Mouse (Mus musculus): Measurements from ENCODE around the gene Npdc1. TPM values are rescaled to one million over a fixed set of nuclear protein-coding genes. Genes with fewer than 3 reads are reported as not detected.

Npdc1 gene
- total RNA-seq (2017) = 0.74 and 2.3 TPM in 2 replicates

DNA sequence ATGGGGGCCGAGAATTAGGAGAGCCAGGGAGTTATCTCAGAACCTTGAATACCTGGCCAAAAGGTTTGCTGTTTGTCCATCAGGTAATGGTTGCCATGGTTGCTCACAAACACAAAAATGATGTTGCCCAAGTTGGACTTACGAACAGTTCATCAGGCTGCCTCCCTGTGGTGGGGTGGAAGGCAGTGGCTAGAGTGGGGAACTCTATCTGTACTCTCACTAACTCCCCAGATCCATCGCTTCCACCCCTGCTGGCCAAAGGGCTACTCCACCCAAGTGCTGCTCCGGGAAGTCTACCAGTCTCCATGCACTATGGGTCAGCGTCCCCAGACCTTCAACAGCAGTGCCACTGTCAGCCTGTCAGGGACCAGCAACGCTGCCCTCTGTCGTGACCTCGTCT lies at the start of gene Npdc1:
Gene Npdc1, plus strand, starts transcription at position 301 of the 400 bp plus-strand sequence.
- ATAC-seq (replicated peaks in 1 of 2; ENCODE audit: insufficient read depth in 1 of 2, low FRiP score in 2 of 2, low TSS enrichment in 1 of 2, low read depth in 1 of 2, poor library complexity in 2 of 2, severe bottlenecking in 2 of 2) = no peak

DNA sequence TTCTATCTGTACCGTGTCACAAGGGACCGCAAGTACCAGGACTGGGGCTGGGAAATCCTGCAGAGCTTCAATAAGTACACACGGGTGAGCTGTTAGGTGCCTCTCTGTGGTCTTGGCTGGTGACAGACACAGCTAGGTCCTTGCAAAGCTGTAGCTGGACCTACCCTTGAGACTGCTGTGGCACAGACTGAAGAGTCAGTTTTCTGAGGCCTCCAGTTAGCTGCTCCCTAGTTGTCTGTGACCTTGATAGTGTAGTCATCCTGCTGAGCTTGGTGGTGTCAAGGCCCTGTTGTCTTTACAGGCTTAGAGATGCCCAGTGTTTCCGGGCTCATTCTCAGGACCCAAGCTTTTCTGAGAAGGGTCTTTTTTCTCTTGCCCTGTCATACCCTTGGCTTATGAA lies 49.7 kb upstream of the Npdc1 start:
- ATAC-seq (replicated peaks in 1 of 2; ENCODE audit: insufficient read depth in 1 of 2, low FRiP score in 2 of 2, low TSS enrichment in 1 of 2, low read depth in 1 of 2, poor library complexity in 2 of 2, severe bottlenecking in 2 of 2) = no peak

DNA sequence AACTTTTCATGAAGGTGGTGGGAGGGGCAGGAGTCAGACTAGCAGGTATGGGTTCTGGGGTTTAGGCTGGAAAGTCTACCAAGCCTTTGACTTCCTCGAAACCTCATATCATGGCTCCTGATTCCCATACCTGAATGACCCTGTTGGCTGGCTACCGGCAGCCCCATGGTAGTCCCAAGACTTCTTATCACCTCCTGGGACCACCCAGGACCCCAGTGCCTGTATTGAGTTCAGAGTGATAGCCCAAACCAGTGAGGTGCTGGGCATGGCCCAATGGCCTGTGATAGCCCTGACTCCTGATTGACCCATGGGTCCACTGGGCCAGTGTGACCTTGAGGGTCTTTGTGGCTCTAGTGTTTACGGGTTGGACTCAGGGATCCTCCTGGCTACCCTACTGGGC lies 48.5 kb upstream of the Npdc1 start:
- ATAC-seq (replicated peaks in 1 of 2; ENCODE audit: insufficient read depth in 1 of 2, low FRiP score in 2 of 2, low TSS enrichment in 1 of 2, low read depth in 1 of 2, poor library complexity in 2 of 2, severe bottlenecking in 2 of 2) = no peak

DNA sequence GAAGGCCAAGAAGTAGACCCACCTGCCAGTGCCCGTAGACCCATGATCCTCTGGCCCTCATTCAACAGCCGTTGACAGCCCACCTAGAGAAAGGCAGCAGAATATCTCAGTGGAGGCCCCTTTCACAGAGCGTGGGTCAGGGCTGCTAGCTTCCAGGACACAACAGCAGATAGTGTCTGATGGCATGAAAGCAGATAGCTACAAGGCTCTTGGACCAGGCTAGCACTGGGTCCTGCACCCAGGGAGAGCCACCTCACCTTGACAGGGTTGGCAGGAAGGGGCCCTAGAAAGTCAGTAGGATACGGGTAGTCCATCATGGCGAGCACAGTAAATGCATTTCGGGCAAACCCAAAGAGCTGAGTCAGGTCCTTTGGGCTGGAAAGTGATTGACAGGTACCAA lies 44.9 kb upstream of the Npdc1 start:
- ATAC-seq (replicated peaks in 1 of 2; ENCODE audit: insufficient read depth in 1 of 2, low FRiP score in 2 of 2, low TSS enrichment in 1 of 2, low read depth in 1 of 2, poor library complexity in 2 of 2, severe bottlenecking in 2 of 2) = no peak

DNA sequence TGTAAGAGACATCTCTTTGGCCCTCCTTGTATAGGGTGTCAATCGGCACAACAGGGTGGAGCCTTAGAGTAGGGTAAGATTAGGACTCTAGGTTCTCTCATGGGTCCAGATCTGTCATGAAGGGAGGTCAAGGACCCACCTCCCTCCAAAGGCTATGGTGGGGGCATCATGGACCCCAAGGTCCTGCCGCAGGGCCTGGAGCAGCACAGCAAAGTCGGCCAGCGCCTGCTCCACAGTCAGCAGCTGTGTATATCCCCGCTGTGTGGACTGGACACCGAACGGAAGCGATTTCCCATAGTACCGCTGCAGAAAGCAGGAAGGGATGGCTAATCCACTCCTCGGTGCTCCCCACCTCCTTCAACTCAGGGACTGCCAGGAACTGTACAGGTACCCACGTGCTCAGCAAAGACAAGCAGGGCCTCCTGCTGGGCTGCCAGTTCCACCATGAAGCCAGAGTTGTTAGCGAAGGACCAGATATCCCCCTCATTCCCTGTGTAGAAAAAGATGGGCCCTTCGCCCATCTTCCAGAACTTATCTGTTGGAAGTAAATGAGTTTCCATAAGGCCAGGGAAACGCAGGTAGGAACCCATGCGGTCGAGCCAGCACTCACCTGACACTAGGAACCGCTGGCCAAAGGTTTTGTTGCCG lies 43.6 kb upstream of the Npdc1 start:
- no peak for ATAC-seq (replicated peaks in 1 of 2; ENCODE audit: insufficient read depth in 1 of 2, low FRiP score in 2 of 2, low TSS enrichment in 1 of 2, low read depth in 1 of 2, poor library complexity in 2 of 2, severe bottlenecking in 2 of 2)

DNA sequence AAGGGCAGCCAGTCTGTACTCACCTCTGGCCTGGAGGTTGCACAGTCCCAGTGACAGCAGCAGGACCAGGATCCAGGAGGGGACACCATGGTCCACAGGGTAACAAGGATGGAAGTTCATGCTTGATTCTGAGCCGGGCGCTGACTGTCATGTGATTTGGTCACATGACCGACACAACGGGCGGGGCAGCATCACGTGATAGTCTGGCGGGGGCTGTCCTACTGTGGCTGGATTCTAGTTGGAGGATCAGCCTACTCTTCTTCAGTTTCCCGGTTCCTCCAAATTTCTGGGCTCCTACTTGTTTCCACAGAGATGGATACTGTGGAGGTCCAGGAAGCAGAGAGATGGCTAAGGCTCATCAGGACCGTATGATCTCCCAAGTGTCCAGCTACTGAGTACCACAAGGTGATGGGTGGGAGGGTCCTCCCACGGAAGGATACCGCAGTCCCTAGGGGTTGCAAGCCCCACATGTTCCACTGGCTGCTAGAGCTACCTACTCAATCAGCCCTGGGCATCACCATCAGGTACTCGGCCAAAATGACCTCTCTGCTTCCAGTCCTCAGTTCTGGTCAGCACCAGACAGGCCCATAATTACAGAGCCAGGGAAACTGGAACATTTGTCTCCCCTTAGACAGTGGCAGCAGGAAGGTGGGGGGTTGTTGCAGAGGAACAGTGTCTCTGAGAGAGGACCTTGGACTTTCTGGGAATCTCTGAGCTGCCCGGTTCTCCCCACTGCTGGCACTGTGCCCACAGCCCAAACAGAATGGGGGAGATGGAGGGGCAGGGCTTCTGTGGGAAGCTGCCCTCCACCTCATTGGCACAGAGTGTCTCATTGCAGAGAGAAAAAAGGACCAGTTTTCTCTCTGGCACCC lies 42.7 kb upstream of the Npdc1 start, which contains the start of gene Dpp7:
Gene Dpp7, minus strand, starts transcription at position 152 of the 872 bp plus-strand sequence.
- peak; percentile 49 to 55; a peak in 3 of 4 replicates for ATAC-seq (replicated peaks in 1 of 2; ENCODE audit: insufficient read depth in 1 of 2, low FRiP score in 2 of 2, low TSS enrichment in 1 of 2, low read depth in 1 of 2, poor library complexity in 2 of 2, severe bottlenecking in 2 of 2)

DNA sequence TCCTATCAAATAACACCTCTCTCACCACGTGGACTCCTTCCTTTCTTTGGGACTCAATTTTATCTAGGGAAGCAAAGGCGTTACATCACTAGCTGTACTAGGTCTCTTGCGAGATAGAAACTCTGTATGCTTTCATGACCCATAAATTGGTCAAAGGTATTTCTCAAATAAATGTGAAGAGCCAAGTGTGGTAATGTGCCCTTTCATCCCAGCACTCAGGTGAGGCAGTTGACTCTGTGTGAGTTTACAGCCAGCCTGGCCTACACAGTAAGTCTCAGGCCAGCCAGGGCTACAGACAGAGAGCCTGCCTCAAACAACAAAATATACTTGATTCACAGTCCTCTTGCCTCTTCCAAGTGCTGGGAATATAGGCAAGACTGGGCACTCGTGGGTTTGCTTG lies 39.3 kb upstream of the Npdc1 start:
- ATAC-seq (replicated peaks in 1 of 2; ENCODE audit: insufficient read depth in 1 of 2, low FRiP score in 2 of 2, low TSS enrichment in 1 of 2, low read depth in 1 of 2, poor library complexity in 2 of 2, severe bottlenecking in 2 of 2) = no peak

DNA sequence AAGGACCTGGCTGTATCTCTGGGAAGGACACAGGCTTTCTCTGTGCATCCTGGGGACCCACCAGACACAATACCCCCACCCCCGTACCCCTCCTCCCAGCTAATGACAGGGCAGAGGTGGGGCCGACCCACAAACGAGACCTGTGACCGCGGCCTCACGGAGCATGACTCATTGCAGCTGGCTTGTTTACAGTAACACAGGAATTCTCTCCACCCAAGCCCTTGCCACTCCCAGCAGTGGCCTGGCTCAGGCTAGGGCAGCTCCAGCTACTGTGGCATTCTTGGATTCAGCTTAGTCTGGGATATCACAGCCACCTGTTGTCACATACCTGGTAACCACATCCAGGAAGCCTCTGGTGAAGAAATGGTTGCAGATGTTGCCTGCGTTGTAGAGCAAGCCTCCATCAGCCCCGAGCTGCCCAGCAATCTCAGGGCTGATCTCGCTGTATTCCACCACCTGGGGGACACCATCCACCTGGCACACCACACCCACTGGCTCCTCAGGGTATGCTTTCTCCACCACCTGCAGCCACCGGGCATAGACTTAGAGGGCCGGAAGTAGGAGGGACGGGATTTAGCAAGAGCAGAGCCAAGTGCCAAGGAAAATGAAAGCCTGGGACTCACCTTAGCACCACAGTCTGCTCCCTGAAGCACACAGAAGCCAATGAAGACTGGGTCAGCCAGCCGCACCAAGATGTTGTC lies 35.5 kb upstream of the Npdc1 start:
- no peak for ATAC-seq (replicated peaks in 1 of 2; ENCODE audit: insufficient read depth in 1 of 2, low FRiP score in 2 of 2, low TSS enrichment in 1 of 2, low read depth in 1 of 2, poor library complexity in 2 of 2, severe bottlenecking in 2 of 2)

DNA sequence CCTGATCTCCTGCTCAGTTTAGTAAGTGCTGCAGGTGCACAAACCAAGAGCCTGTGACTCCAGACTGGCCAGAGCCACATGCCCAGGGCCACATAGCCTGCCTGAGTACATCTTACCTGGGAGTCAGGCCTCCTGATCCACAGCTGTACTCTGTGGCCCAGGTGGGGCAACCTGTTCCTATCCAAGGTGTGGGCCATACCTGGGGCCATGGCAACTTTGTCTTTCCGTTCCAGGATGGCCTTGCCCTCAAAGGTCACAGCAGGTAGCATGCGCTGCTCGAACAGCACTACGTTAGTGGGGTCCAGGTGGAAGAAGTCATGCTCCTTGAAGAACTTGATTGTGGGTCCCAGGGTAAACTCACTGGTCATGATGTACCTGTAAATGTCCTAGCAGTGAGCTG lies 34.8 kb upstream of the Npdc1 start:
- ATAC-seq (replicated peaks in 1 of 2; ENCODE audit: insufficient read depth in 1 of 2, low FRiP score in 2 of 2, low TSS enrichment in 1 of 2, low read depth in 1 of 2, poor library complexity in 2 of 2, severe bottlenecking in 2 of 2) = no peak

DNA sequence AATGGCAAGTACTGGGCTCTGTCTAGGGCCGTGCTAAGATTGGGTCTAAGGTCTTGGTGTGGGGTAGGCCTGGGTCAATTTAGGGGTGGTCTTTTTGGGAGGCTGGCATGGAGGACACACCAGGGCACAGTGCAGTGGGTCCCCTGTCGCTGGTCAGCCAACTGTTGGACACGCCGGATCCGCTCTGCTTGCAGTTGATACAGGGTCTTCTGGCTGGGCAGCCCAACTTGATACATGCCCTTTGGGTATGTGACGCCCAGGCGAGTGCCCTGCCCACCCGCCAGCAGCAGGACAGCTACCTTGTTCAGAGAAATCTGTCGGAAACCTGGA lies 34.4 kb upstream of the Npdc1 start:
- ATAC-seq (replicated peaks in 1 of 2; ENCODE audit: insufficient read depth in 1 of 2, low FRiP score in 2 of 2, low TSS enrichment in 1 of 2, low read depth in 1 of 2, poor library complexity in 2 of 2, severe bottlenecking in 2 of 2) = no peak

DNA sequence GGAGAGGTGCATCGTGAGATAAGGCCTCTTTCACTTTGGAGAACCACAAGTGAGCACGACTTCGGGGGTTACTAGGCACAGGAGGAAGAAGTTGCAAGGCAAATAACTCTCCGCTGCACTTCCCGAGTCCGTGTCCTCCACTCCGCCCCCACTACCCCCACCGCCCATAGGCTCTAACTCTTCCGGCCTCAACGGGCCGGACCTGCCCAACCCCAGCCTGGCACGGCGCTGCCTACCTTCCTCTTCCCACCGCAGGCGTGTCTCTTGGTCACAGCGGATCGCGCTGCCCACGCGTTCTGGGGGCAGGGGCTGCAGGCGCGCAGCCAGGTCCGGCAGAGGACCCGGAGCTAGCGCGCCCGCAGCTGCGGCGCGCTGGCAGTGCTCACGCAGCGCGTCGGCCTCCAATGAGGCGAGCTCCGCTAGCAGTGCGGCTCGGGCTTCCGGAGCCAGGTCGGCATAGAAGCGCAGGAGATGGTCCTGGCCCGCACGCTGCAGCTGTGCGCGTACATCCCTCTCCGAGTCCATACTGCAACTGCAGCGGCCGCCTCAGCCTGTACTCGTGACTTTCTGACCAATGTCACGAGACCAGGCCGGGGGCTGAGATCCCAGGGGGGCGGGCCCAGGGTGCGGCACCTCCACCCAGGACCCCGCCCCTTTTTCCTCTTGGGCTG lies 33.9 kb upstream of the Npdc1 start, which contains the start of gene Uap1l1:
Gene Uap1l1, minus strand, starts transcription at position 592 of the 671 bp plus-strand sequence.
- ATAC-seq (replicated peaks in 1 of 2; ENCODE audit: insufficient read depth in 1 of 2, low FRiP score in 2 of 2, low TSS enrichment in 1 of 2, low read depth in 1 of 2, poor library complexity in 2 of 2, severe bottlenecking in 2 of 2) = peak; percentile 73 to 78

DNA sequence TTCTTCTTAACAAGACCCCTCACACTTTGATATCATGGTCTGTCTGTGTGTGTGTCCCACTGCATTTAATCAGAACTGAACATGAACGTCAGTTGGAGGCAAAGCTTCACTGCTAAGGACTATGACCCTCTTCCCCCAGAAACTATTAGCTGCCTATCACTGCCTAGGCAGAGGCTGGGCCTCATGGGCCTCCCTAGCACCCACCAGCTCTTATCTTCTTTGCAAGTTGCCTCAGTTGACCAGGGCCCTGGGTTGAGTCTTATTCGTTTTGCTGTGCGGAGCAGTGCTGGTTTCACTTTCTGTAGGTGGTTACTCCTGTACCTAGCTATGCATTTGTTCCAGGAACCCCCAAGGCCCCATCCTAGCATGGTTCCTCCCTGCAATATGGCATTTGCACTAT lies 29.2 kb upstream of the Npdc1 start:
- no peak for ATAC-seq (replicated peaks in 1 of 2; ENCODE audit: insufficient read depth in 1 of 2, low FRiP score in 2 of 2, low TSS enrichment in 1 of 2, low read depth in 1 of 2, poor library complexity in 2 of 2, severe bottlenecking in 2 of 2)

DNA sequence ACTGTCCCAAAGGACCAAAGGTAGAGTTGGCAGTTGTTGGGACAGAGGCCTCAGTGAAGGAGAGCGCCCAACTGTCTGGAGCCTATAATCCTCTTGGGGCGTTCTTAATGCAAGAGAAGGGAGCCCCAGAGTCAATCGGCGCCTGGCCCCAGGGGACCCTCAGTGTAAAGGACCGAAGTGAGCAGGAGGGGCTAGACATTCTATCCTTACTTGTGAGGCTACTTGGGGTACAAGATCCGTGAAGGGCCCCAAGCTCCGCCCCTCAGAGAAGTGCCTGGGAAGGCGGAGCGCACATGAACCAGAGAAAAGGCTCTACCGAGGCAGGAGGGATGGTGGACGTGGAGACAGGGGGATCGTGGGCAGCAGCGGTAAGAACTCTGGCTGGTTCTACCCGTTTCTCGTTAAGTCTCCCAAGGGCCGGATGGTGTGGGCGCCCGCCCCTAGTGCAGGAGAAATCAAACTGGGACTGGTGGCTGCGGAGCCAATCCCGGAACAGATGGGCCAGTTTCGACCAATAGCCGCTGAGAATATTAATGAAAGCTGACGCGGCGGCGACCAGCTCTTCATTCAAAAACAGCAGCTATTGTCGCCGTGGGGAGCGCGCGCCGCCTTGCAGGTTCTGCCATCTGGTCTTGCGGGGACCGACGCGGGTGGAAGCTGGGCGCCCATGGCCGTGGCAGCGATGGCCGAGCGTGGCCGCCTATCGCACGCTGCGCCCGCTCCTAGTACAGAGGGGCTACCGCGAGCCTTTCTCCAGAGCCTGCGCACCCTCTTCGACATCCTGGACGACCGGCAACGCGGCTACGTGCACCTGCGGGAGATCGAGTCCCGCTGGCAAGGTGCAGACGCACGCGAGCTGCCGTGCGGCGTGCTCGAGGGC lies 27.1 kb upstream of the Npdc1 start, which contains the start of gene Sapcd2:
Gene Sapcd2, plus strand, starts transcription at position 558 of the 880 bp plus-strand sequence.
- ATAC-seq (replicated peaks in 1 of 2; ENCODE audit: insufficient read depth in 1 of 2, low FRiP score in 2 of 2, low TSS enrichment in 1 of 2, low read depth in 1 of 2, poor library complexity in 2 of 2, severe bottlenecking in 2 of 2) = peak; percentile 90 to 92

DNA sequence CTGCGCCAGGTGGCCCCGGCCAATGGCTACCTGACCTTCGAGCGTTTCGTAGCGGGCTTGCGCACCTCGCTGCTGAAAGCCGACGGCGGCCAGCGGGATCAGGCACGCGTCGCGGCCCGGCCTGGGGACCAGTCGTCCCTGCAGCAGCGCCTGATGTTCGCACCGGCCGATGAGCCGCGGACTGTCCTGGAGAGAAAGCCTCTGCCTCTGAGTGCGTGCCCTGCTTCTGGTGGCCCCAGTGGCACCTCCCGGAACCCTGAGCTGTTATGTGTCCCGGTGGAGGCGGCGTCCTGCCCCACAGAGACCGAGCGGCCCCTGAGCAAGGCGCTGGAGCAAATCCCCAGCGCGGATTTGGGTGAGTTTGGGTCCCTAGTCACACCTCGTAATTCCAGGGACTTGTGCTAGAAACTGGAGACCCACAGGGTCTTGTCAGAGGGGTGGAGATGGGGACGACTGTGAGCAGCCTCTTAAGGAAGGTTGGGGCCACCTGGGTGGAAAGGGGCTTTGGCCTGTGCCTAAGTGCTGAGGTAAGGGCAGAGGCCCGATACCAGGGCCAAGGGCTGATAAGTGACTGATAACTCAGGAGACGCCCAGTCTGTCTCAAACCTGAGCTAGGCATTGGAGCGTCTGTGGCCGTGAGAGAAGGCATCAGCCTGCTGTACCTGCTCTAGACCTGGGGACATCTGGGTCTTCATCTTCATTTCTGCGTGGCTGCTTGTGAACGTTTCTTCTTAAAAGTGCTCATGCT lies 26.3 kb upstream of the Npdc1 start:
- ATAC-seq (replicated peaks in 1 of 2; ENCODE audit: insufficient read depth in 1 of 2, low FRiP score in 2 of 2, low TSS enrichment in 1 of 2, low read depth in 1 of 2, poor library complexity in 2 of 2, severe bottlenecking in 2 of 2) = no peak

DNA sequence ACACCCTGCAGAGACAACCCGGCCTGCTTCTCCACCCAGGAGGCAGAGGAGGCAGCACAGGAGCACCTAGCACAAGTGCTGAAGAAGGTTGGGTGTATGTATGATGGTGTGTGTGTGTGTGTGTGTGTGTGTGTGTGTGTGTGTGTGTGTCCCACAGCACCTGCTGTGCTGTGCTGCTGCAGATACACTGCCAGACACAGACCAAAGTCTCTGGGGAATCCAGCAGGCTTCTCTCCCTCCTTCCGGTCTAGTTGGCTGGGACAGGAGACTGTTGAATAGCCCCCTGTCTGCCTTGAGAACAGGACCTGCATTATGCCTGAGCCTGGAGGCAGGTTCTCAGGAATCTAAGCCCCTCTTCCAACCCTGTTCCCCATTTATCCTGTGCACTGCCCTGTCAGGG lies 25.7 kb upstream of the Npdc1 start:
- no peak for ATAC-seq (replicated peaks in 1 of 2; ENCODE audit: insufficient read depth in 1 of 2, low FRiP score in 2 of 2, low TSS enrichment in 1 of 2, low read depth in 1 of 2, poor library complexity in 2 of 2, severe bottlenecking in 2 of 2)

DNA sequence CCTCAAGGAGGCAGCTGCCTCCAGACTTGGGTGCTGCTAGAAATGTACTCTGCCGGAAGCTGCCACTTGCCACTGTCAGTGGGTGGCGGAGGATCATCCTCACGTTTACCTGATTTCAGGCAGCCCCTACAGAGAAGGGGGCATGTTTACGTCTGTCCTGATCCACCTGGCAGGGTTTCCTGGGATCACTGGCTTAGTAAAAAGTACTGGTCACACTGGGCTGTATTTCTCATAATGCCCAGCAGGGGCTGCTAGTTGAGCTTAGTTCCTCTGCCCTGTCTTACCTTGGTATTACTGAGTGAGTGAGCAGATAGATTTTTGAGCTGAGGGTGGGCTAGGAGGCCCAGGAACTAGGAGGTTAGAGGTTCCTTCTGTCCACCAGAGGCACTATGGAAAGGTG lies 22.6 kb upstream of the Npdc1 start:
- ATAC-seq (replicated peaks in 1 of 2; ENCODE audit: insufficient read depth in 1 of 2, low FRiP score in 2 of 2, low TSS enrichment in 1 of 2, low read depth in 1 of 2, poor library complexity in 2 of 2, severe bottlenecking in 2 of 2) = 0 out of 4 replicates have a peak, but pooled peaks of 1 of the 2 experiments have one; percentile 26

All from hematopoietic stem cell, adult 5-6 weeks (primary cell).